ENCODE assay signal across 23 mouse cellular contexts in genomic region chr5:86727033-86727432, GRCm38 (mm10). TPM values are rescaled to one million over a fixed set of nuclear protein-coding genes. Genes with fewer than 3 reads are reported as not detected.
DNase-seq lines count a peak whose midpoint lies in the region; ATAC-seq and TF ChIP-seq lines count a peak whose summit lies in the region.
"Had no signal": no experiment of that assay in that cellular context is flagged by ENCODE, and none has a peak within 500 bp of the region (broad histone marks: within the 10 kb centered on the region; RNA-seq: fewer than 3 reads in every experiment).

No protein-coding gene starts in this region.

- no peak for TF ChIP-seq EP300 in stomach, postnatal 0 days (optimal IDR thresholded peaks at IDR 0.05)

- H3K27ac ChIP-seq in kidney, embryonic 14.5 days (ENCODE audit: low read depth, low read length) = no peak overlapping the region
- no peak overlapping the region for H3K27ac ChIP-seq in lung, embryonic 14.5 days (ENCODE audit: low read depth)
- no peak overlapping the region for H3K27ac ChIP-seq in stomach, postnatal 0 days (replicated peaks)
- H3K27ac ChIP-seq: forebrain, embryonic 15.5 days; hindbrain, postnatal 0 days; kidney, embryonic 15.5 days; layer of hippocampus, adult 2 months; left cerebral cortex, adult 2 months; limb, embryonic 10.5 days; midbrain, embryonic 13.5 days had no signal

- no peak overlapping the region for H3K4me3 ChIP-seq in kidney, embryonic 14.5 days (ENCODE audit: low read length)
- H3K4me3 ChIP-seq in lung, embryonic 14.5 days (ENCODE audit: low read depth, low read length) = no peak overlapping the region
- no peak overlapping the region for H3K4me3 ChIP-seq in stomach, postnatal 0 days (ENCODE audit: low read depth, low read length)
- H3K4me3 ChIP-seq: forebrain, embryonic 15.5 days; kidney, embryonic 15.5 days; layer of hippocampus, adult 2 months; left cerebral cortex, adult 2 months; limb, embryonic 10.5 days; midbrain, embryonic 13.5 days had no signal

- no peaks in the 10 kb centered on the region for H3K9me3 ChIP-seq in kidney, embryonic 14.5 days (ENCODE audit: control insufficient read depth, low read length)
- no peaks in the 10 kb centered on the region for H3K9me3 ChIP-seq in lung, embryonic 14.5 days (ENCODE audit: low read depth, low read length)
- H3K9me3 ChIP-seq in stomach, postnatal 0 days (ENCODE audit: control insufficient read depth, low read length) = no peaks in the 10 kb centered on the region
- H3K9me3 ChIP-seq: forebrain, embryonic 15.5 days; kidney, embryonic 15.5 days; limb, embryonic 10.5 days; midbrain, embryonic 13.5 days had no signal

- H3K9ac ChIP-seq in kidney, embryonic 14.5 days (ENCODE audit: low read depth, low read length) = no peak overlapping the region
- no peak overlapping the region for H3K9ac ChIP-seq in lung, embryonic 14.5 days
- H3K9ac ChIP-seq in stomach, postnatal 0 days (ENCODE audit: low read length) = no peak overlapping the region
- H3K9ac ChIP-seq: forebrain, embryonic 15.5 days; kidney, embryonic 15.5 days; midbrain, embryonic 13.5 days had no signal

- 70% methylated on average over 9 of the region's 9 CpGs for WGBS in kidney, embryonic 14.5 days
- whole genome bisulfite sequencing in lung, embryonic 14.5 days = 63% methylated on average over 9 of the region's 9 CpGs
- WGBS in stomach, postnatal 0 days = 51% methylated on average over 9 of the region's 9 CpGs

- H3K4me1 ChIP-seq in kidney, embryonic 14.5 days (ENCODE audit: control insufficient read depth, insufficient read depth, low read length) = no peaks in the 10 kb centered on the region
- no peaks in the 10 kb centered on the region for H3K4me1 ChIP-seq in lung, embryonic 14.5 days (ENCODE audit: insufficient read depth)
- H3K4me1 ChIP-seq in stomach, postnatal 0 days (replicated peaks; ENCODE audit: control insufficient read depth, insufficient read depth) = no peaks in the 10 kb centered on the region
- H3K4me1 ChIP-seq: forebrain, embryonic 15.5 days; limb, embryonic 10.5 days; midbrain, embryonic 13.5 days had no signal

- no peaks in the 10 kb centered on the region for H3K27me3 ChIP-seq in kidney, embryonic 14.5 days (ENCODE audit: control insufficient read depth, insufficient read depth, low read length)
- H3K27me3 ChIP-seq in lung, embryonic 14.5 days (ENCODE audit: insufficient read depth, low read length) = no peaks in the 10 kb centered on the region
- no peaks in the 10 kb centered on the region for H3K27me3 ChIP-seq in stomach, postnatal 0 days (ENCODE audit: control insufficient read depth, insufficient read depth, low read length)
- H3K27me3 ChIP-seq: forebrain, embryonic 15.5 days; kidney, embryonic 15.5 days; midbrain, embryonic 13.5 days had no signal

- H3K36me3 ChIP-seq in kidney, embryonic 14.5 days (ENCODE audit: control insufficient read depth, insufficient read depth, low read length) = no peaks in the 10 kb centered on the region
- H3K36me3 ChIP-seq in lung, embryonic 14.5 days (ENCODE audit: insufficient read depth) = no peaks in the 10 kb centered on the region
- H3K36me3 ChIP-seq in stomach, postnatal 0 days (ENCODE audit: control insufficient read depth, insufficient read depth, low read length) = no peaks in the 10 kb centered on the region
- H3K36me3 ChIP-seq: forebrain, embryonic 15.5 days; kidney, embryonic 15.5 days; limb, embryonic 10.5 days; midbrain, embryonic 13.5 days had no signal

- ATAC-seq in kidney, embryonic 14.5 days (ENCODE audit: low FRiP score, low TSS enrichment) = no peak
- ATAC-seq in lung, embryonic 14.5 days (ENCODE audit: insufficient read depth) = no peak
- ATAC-seq in stomach, postnatal 0 days (ENCODE audit: low FRiP score, low TSS enrichment) = no peak
- ATAC-seq: forebrain, embryonic 15.5 days; hindbrain, postnatal 0 days; midbrain, embryonic 13.5 days had no signal

- no peak overlapping the region for H3K4me2 ChIP-seq in kidney, embryonic 14.5 days (replicated peaks; ENCODE audit: low read depth, low read length)
- H3K4me2 ChIP-seq in lung, embryonic 14.5 days = no peak overlapping the region
- H3K4me2 ChIP-seq in stomach, postnatal 0 days (replicated peaks; ENCODE audit: low read depth) = 0 out of 2 replicates have a peak overlapping the region, but pooled peaks have one; percentile 21
- H3K4me2 ChIP-seq: forebrain, embryonic 15.5 days; kidney, embryonic 15.5 days; liver, embryonic 11.5 days; midbrain, embryonic 13.5 days had no signal

- no peak for TF ChIP-seq CTCF in lung, embryonic 14.5 days (IDR thresholded peaks at IDR 0.05; ENCODE audit: low read depth)
- TF ChIP-seq CTCF in stomach, postnatal 0 days (IDR thresholded peaks at IDR 0.05; ENCODE audit: low read depth) = no peak

- peak; percentile 7 for DNase-seq in adrenal gland, postnatal 14 days
- DNase-seq in adrenal gland, adult 18-20 months (ENCODE audit: low spot score in 2 of 2) = no peak
- peak; percentile 43 for DNase-seq in kidney, postnatal 10 days
- DNase-seq in lung, embryonic 14.5 days = peak; percentile 55
- DNase-seq in stomach, postnatal 0 days (ENCODE audit: low spot score) = no peak
- no peak for DNase-seq in thymus, postnatal 4 days
- DNase-seq in layer of hippocampus, postnatal 36 days = no peak
- DNase-seq: adrenal gland, postnatal 25 days; cerebellum, adult 9-11 months; embryo, embryonic 11 days; heart, postnatal 14 days; thymus, postnatal 14 days had no signal

RNA-seq across cellular contexts. Expression of gene Tmprss11e, which starts 18.6 kb away (rescaled TPM):
- total RNA-seq in adrenal gland, postnatal 14 days (2021) = not detected in 2 replicates
- not detected for total RNA-seq in adrenal gland, adult 18-20 months (2021)
- not detected in 2 replicates for polyA plus RNA-seq in kidney, embryonic 14.5 days (2014; fragmentation: Nextera tagmentation; extraction: Ambion mirVana)
- polyA plus RNA-seq in lung, embryonic 14.5 days (2014; fragmentation: Nextera tagmentation; extraction: Ambion mirVana) = not detected in 2 replicates
- polyA plus RNA-seq in stomach, postnatal 0 days (2015; fragmentation: Nextera tagmentation; extraction: Ambion mirVana) = 1.4 TPM in 2 replicates
- total RNA-seq in layer of hippocampus, postnatal 36 days (2021) = not detected
- total RNA-seq: adrenal gland, postnatal 25 days; gastrocnemius, postnatal 4 days; heart, postnatal 14 days; hindbrain, postnatal 0 days; layer of hippocampus, adult 2 months; left cerebral cortex, adult 2 months had no signal
- polyA plus RNA-seq: forebrain, embryonic 15.5 days; kidney, embryonic 15.5 days; limb, embryonic 10.5 days; liver, embryonic 11.5 days; neural tube, embryonic 14.5 days had no signal

RNA-seq across cellular contexts. Expression of gene Tmprss11b, which starts 50.9 kb away (rescaled TPM):
- not detected in 2 replicates for total RNA-seq in adrenal gland, postnatal 14 days (2021)
- not detected for total RNA-seq in adrenal gland, adult 18-20 months (2021)
- not detected in 2 replicates for polyA plus RNA-seq in kidney, embryonic 14.5 days (2014; fragmentation: Nextera tagmentation; extraction: Ambion mirVana)
- polyA plus RNA-seq in lung, embryonic 14.5 days (2014; fragmentation: Nextera tagmentation; extraction: Ambion mirVana) = not detected in 2 replicates
- polyA plus RNA-seq in stomach, postnatal 0 days (2015; fragmentation: Nextera tagmentation; extraction: Ambion mirVana) = 0.84 and 1.7 TPM in 2 replicates
- not detected for total RNA-seq in layer of hippocampus, postnatal 36 days (2021)
- total RNA-seq: adrenal gland, postnatal 25 days; gastrocnemius, postnatal 4 days; heart, postnatal 14 days; hindbrain, postnatal 0 days; layer of hippocampus, adult 2 months; left cerebral cortex, adult 2 months had no signal
- polyA plus RNA-seq: forebrain, embryonic 15.5 days; hindbrain, postnatal 0 days; kidney, embryonic 15.5 days; limb, embryonic 10.5 days; liver, embryonic 11.5 days; midbrain, embryonic 13.5 days; neural tube, embryonic 14.5 days had no signal

Comparison
In these comparisons a context has a peak if more than half of its experiments do, and no peak if none do; other contexts are left out.
1. DNase-seq: peak in adrenal gland, postnatal 14 days (single experiment), kidney, postnatal 10 days (single experiment) and lung, embryonic 14.5 days (single experiment); none in adrenal gland, adult 18-20 months (0 of 2), stomach, postnatal 0 days (single experiment), thymus, postnatal 4 days (single experiment) and layer of hippocampus, postnatal 36 days (0 of 2).